Mouse (Mus musculus): ENCODE data around the gene Tunar. TPM values are rescaled to one million over a fixed set of nuclear protein-coding genes. Genes with fewer than 3 reads are reported as not detected.

The Tunar gene
- total RNA-seq, 2 experiments from 2014 or later = 7.6 to 11.2 TPM

DNA sequence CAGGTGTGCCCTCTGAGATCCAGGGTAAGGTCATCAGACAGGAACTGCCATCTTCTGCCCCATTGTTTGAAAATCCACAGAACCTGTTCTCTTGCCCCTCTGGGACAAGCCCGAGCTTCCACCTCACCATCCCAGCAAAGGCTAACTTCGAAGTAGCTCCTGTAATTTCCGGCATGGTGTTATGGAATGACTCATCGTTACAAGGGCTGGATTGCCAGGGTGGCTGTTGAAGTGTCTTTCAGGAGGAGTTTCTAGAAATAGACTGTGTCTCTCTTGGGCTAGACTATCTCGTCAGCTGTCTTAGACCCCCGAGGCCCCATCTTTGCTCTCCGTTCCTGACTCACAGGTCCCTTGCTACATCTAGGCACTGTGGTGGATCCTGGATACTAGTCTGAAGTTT is 10.8 kb downstream of the Tunar start:
- TF ChIP-seq CTCF (IDR thresholded peaks at IDR 0.05) = no peak
- intact Hi-C loops (cut with DNase I) = no loop called here
- Histone ChIP-seq H3K27ac (no peak overlapping the region), H3K4me3 (no peak overlapping the region)
- DNase-seq (ENCODE audit: extremely low spot score in 1 of 2, low spot score in 2 of 2) = no peak

- intact Hi-C loops (cut with DNase I) = no loop called here
- Histone ChIP-seq H3K27ac (no peak overlapping the region), H3K4me3 (no peak overlapping the region)
- no peak for DNase-seq (ENCODE audit: extremely low spot score in 1 of 2, low spot score in 2 of 2)
- no peak for TF ChIP-seq CTCF (IDR thresholded peaks at IDR 0.05)
Observed at GRCm38 (mm10) chr12:105346861-105347260, 13.2 kb downstream of the Tunar start.

GRCm38 (mm10) chr12:105347261-105347660 is 13.6 kb downstream of the Tunar start:
- intact Hi-C loops (cut with DNase I) = no loop called here
- H3K4me3 ChIP-seq = no peak overlapping the region
- H3K27ac ChIP-seq = no peak overlapping the region
- DNase-seq (ENCODE audit: extremely low spot score in 1 of 2, low spot score in 2 of 2) = no peak
- no peak for TF ChIP-seq CTCF (IDR thresholded peaks at IDR 0.05)

GRCm38 (mm10) chr12:105354266-105354665 is 20.6 kb downstream of the Tunar start:
- intact Hi-C loops (cut with DNase I) = no loop called here
- TF ChIP-seq CTCF (IDR thresholded peaks at IDR 0.05) = no peak
- DNase-seq (ENCODE audit: extremely low spot score in 1 of 2, low spot score in 2 of 2) = peak; percentile 60 to 78
- H3K4me3 ChIP-seq = no peak overlapping the region
- H3K27ac ChIP-seq = no peak overlapping the region

- DNase-seq (ENCODE audit: extremely low spot score in 1 of 2, low spot score in 2 of 2) = no peak
- TF ChIP-seq CTCF (IDR thresholded peaks at IDR 0.05) = no peak; the same call in 1 of the 2 replicates
- intact Hi-C loops (cut with DNase I) = no loop called here
- H3K4me3 ChIP-seq = no peak overlapping the region
- no peak overlapping the region for H3K27ac ChIP-seq
Observed at GRCm38 (mm10) chr12:105354772-105355171, 21.1 kb downstream of the Tunar start.

- intact Hi-C loops (cut with DNase I) = no loop called here
- no peak for DNase-seq (ENCODE audit: extremely low spot score in 1 of 2, low spot score in 2 of 2)
- no peak for TF ChIP-seq CTCF (IDR thresholded peaks at IDR 0.05)
- H3K4me3 ChIP-seq = no peak overlapping the region
- no peak overlapping the region for H3K27ac ChIP-seq
Observed at GRCm38 (mm10) chr12:105356781-105357180, 23.1 kb downstream of the Tunar start.

- Histone ChIP-seq H3K4me3 (no peak overlapping the region), H3K27ac (no peak overlapping the region)
- intact Hi-C loops (cut with DNase I) = no loop called here
- no peak for TF ChIP-seq CTCF (IDR thresholded peaks at IDR 0.05)
- no peak for DNase-seq (ENCODE audit: extremely low spot score in 1 of 2, low spot score in 2 of 2)
Observed at GRCm38 (mm10) chr12:105363648-105364047, 30.0 kb downstream of the Tunar start.

DNA sequence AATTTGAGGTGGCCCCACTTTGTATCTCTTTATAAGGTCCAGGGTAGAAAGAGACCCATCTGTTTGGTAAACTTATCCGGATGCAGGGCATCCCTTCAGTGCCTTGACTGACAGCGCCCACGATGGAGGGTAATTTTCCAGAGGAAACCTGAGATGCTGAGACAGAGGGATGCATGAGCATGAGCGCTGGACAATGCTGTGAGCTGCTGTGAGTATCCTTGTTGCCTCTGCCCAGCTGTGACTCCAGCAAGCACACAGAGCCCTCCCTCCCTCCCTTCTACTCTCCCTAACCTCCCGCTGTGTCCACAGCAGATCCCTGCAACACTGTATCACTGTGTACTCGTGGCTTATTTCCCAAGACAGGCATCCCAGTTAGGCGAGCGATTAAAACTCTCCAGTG is 40.9 kb downstream of the Tunar start:
- DNase-seq (ENCODE audit: extremely low spot score in 1 of 2, low spot score in 2 of 2) = no peak
- no peak for TF ChIP-seq CTCF (IDR thresholded peaks at IDR 0.05)
- intact Hi-C loops (cut with DNase I) = no loop called here
- Histone ChIP-seq H3K27ac (no peak overlapping the region), H3K4me3 (no peak overlapping the region)

DNA sequence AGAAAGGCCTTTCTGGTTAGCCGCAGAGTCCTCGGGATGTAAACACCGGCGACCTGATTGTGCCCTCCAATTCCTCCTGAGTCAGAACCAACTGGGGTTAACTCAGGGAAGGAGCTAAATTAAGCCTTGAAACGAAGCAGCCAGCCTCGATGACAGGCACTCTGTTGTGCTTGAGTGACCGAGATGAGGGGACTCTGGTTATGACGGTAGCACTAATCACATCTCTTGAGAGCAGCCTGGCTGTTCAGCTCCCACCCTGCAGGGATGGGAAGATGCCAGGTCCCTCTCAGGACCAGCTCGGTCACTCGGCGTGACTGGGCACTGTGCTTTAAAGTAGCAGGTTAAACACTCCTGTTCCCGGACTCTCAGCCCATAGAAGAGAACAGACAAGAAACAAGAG is 43.3 kb downstream of the Tunar start:
- DNase-seq (ENCODE audit: extremely low spot score in 1 of 2, low spot score in 2 of 2) = no peak
- intact Hi-C loops (cut with DNase I) = no loop called here
- TF ChIP-seq CTCF (IDR thresholded peaks at IDR 0.05) = no peak
- Histone ChIP-seq H3K4me3 (no peak overlapping the region), H3K27ac (no peak overlapping the region)

GRCm38 (mm10) chr12:105382733-105383132 is 49.1 kb downstream of the Tunar start:
- Histone ChIP-seq H3K4me3 (no peak overlapping the region), H3K27ac (no peak overlapping the region)
- DNase-seq (ENCODE audit: extremely low spot score in 1 of 2, low spot score in 2 of 2) = no peak
- intact Hi-C loops (cut with DNase I) = no loop called here
- no peak for TF ChIP-seq CTCF (IDR thresholded peaks at IDR 0.05)

DNA sequence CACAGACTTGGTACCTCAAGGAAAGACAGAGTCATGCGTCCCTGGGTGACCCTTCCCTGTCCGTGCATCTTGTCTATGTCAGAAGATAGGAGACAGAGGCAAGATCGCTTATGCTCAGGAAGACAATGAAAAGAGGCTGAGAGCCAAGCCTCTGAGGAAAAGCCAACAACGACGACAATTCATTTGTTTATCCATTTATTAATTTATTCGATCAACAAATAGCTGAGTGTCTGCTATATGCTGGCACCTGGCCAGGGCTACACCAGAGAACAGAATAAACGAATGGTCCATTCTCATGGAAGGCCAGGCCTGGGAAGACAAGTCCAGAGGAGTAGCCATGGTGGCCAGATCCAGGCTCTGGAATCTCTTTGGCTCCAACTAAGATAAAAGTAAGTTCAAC is 61.0 kb downstream of the Tunar start:
- DNase-seq (ENCODE audit: extremely low spot score in 1 of 2, low spot score in 2 of 2) = no peak
- intact Hi-C loops (cut with DNase I) = no loop called here
- no peak overlapping the region for H3K27ac ChIP-seq
- H3K4me3 ChIP-seq = no peak overlapping the region
- TF ChIP-seq CTCF (IDR thresholded peaks at IDR 0.05) = no peak

- peak in 1 of 2 experiments; percentile 22 for DNase-seq (ENCODE audit: extremely low spot score in 1 of 2, low spot score in 2 of 2)
- intact Hi-C loops (cut with DNase I) = no loop called here
- TF ChIP-seq CTCF (IDR thresholded peaks at IDR 0.05) = no peak
- no peak overlapping the region for H3K4me3 ChIP-seq
- no peak overlapping the region for H3K27ac ChIP-seq
Observed at GRCm38 (mm10) chr12:105398172-105398571, 64.5 kb downstream of the Tunar start.

DNA sequence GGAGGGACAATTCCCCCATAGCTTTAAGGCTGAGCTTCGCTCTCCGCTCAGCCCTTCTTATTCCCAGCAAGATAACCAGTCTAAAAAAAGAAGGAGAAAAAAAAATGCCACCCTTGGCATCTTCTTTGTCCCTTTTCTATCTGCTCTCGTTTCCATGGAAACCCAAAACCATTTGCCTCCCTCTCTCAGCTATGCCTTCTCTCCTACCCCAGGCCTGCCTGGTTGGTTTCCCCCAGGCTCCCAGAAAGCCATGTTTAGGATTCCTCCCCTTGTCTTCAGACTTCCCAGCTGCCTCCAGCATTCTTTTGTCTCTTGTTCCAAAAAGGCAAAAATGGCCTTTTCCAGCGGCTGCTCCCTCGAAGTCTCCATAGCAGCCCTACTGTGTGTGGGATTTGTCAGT is 70.1 kb downstream of the Tunar start:
- Histone ChIP-seq H3K4me3 (no peak overlapping the region), H3K27ac (peak overlapping the region; percentile 50; the same call in 1 of the 2 replicates)
- TF ChIP-seq CTCF (IDR thresholded peaks at IDR 0.05) = no peak
- intact Hi-C loops (cut with DNase I) = no loop called here
- no peak for DNase-seq (ENCODE audit: extremely low spot score in 1 of 2, low spot score in 2 of 2)

DNA sequence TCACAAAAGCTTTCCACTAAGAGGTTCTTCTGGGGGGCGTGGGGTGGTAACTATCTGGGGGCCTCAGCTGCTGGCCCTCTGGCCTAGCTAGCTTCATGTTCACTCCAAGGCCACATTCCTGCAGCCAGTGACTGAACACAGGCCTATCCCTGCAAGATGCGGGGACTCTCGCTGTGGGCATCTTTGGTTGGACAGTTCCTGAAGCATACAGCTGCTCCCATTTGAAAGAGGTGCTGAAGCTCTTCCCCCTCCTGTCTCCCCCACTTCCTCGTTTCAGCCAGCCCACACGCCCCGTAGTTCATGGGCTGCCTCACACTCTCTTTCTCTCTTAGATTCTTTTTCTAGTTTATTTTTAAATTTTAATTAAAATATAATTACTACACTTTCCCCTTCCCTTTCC is 72.3 kb downstream of the Tunar start:
- intact Hi-C loops (cut with DNase I) = no loop called here
- no peak for TF ChIP-seq CTCF (IDR thresholded peaks at IDR 0.05)
- DNase-seq (ENCODE audit: extremely low spot score in 1 of 2, low spot score in 2 of 2) = no peak
- Histone ChIP-seq H3K4me3 (no peak overlapping the region), H3K27ac (no peak overlapping the region)
